Mouse (Mus musculus) frontal cortex, postnatal 14 days (tissue): ENCODE measurements around the gene Ufsp1.

Source experiments
- DNase-seq, 2 experiments: peaks; one replicate each; pipeline ENCODE4 v3.0.0; 2022; ENCODE audit warnings: low spot score in 2 of 2

Gene Ufsp1

GRCm38 (mm10) chr5:137334317-137334716 is 39.9 kb downstream of the Ufsp1 start:
- DNase-seq: no peak

GRCm38 (mm10) chr5:137335066-137335465 is 40.6 kb downstream of the Ufsp1 start:
- DNase-seq: no peak

- no peak for DNase-seq
These were observed 42.8 kb downstream of the Ufsp1 start for GRCm38 (mm10) chr5:137337190-137337589.

- peak; percentile 80 to 86 for DNase-seq
These were observed 43.8 kb downstream of the Ufsp1 start for GRCm38 (mm10) chr5:137338256-137338655.

- peak in 1 of 2 experiments; percentile 20 for DNase-seq
These were observed 44.3 kb downstream of the Ufsp1 start for GRCm38 (mm10) chr5:137338663-137339289.

- peak in 1 of 2 experiments; percentile 19 for DNase-seq
These were observed 45.0 kb downstream of the Ufsp1 start for GRCm38 (mm10) chr5:137339290-137339979.

- DNase-seq: no peak
These were observed 45.8 kb downstream of the Ufsp1 start for GRCm38 (mm10) chr5:137340222-137340621.

GRCm38 (mm10) chr5:137342407-137343012 is 48.1 kb downstream of the Ufsp1 start:
- DNase-seq: no peak

- DNase-seq: no peak
These were observed 49.0 kb downstream of the Ufsp1 start for GRCm38 (mm10) chr5:137343412-137343811.

- DNase-seq: no peak
These were observed 49.4 kb downstream of the Ufsp1 start for GRCm38 (mm10) chr5:137343869-137344268.
